Mouse (Mus musculus) stomach, postnatal 0 days (tissue): ENCODE results near the gene Gabpb1.

Experiments used
- CTCF ChIP-seq: IDR thresholded peaks from 2 replicates; pipeline ENCODE4 v1.5.1; 2016; ENCODE audit warnings: antibody characterized with exemption, low read depth, mild to moderate bottlenecking, moderate library complexity
- EP300 ChIP-seq: optimal IDR thresholded peaks from 2 replicates; pipeline ENCODE3; 2016; ENCODE audit warnings: antibody characterized with exemption

- no peak for TF ChIP-seq CTCF
- no peak for TF ChIP-seq EP300
Measured at GRCm38 (mm10) chr2:126676122-126676515, at the start of gene Gabpb1.
